17 mouse cellular contexts compared by ENCODE assay signal in the genomic region with DNA sequence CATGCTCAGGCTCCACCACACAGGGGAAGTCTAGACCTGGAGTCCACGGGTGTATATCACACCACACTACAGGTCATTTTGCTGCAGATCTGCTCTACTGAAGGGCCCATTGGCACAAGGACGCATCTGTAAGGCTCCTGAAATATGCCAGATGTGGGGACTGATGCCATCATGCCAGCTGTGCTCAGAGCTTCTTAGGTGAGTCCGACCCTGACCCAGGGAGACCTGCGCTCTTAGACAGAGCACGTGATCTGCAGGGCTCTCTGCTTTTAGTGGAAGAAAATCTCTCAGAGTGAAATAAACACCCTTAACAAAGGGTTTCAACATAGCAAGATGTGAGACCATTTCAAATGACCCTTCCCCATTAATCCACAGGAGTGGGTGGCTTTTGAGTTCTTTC.
DNase-seq lines count a peak whose midpoint lies in the region; ATAC-seq and TF ChIP-seq lines count a peak whose summit lies in the region.
"Had no signal": no experiment of that assay in that cellular context is flagged by ENCODE, and none has a peak within 500 bp of the region (broad histone marks: within the 10 kb centered on the region; RNA-seq: fewer than 3 reads in every experiment).

No protein-coding gene starts in this region.

- no peaks in the 10 kb centered on the region for H3K4me1 ChIP-seq in midbrain, embryonic 11.5 days (ENCODE audit: control insufficient read depth, insufficient read depth, low read length)
- H3K4me1 ChIP-seq in midbrain, postnatal 0 days (ENCODE audit: insufficient read depth, low read length): no peaks in the 10 kb centered on the region
- H3K4me1 ChIP-seq in forebrain, embryonic 13.5 days: no peaks in the 10 kb centered on the region
- no peaks in the 10 kb centered on the region for H3K4me1 ChIP-seq in forebrain, embryonic 16.5 days (replicated peaks; ENCODE audit: control insufficient read depth, insufficient read depth, low read length)
- H3K4me1 ChIP-seq: limb, embryonic 12.5 days; lung, embryonic 15.5 days had no signal

- H3K36me3 ChIP-seq in midbrain, embryonic 11.5 days (ENCODE audit: control insufficient read depth, insufficient read depth, low read length): no peaks in the 10 kb centered on the region
- H3K36me3 ChIP-seq in midbrain, postnatal 0 days (ENCODE audit: insufficient read depth, low read length): no peaks in the 10 kb centered on the region
- H3K36me3 ChIP-seq in forebrain, embryonic 13.5 days (ENCODE audit: poor library complexity, severe bottlenecking): no peaks in the 10 kb centered on the region
- no peaks in the 10 kb centered on the region for H3K36me3 ChIP-seq in forebrain, embryonic 16.5 days (ENCODE audit: control insufficient read depth, insufficient read depth)
- H3K36me3 ChIP-seq: limb, embryonic 12.5 days; lung, embryonic 15.5 days had no signal

- H3K27ac ChIP-seq in midbrain, embryonic 11.5 days (ENCODE audit: low read depth, low read length): no peak overlapping the region
- H3K27ac ChIP-seq in midbrain, postnatal 0 days (ENCODE audit: low read depth, low read length): no peak overlapping the region
- no peak overlapping the region for H3K27ac ChIP-seq in forebrain, embryonic 13.5 days
- no peak overlapping the region for H3K27ac ChIP-seq in forebrain, embryonic 16.5 days (ENCODE audit: low read length)
- H3K27ac ChIP-seq: gastrocnemius, adult 2 months; heart, adult 2 months; hindbrain, embryonic 14.5 days; limb, embryonic 12.5 days; lung, embryonic 15.5 days had no signal

- DNase-seq in heart, adult 11 months: peak; percentile 86
- DNase-seq in heart, postnatal 36 days: no peak
- no peak for DNase-seq in midbrain, embryonic 11.5 days (ENCODE audit: low spot score, missing footprints)
- no peak for DNase-seq in midbrain, postnatal 0 days (ENCODE audit: low spot score)
- no peak for DNase-seq in left cerebral cortex, postnatal 14 days (ENCODE audit: low spot score in 2 of 2)
- DNase-seq in cerebellum, adult 9-10 months: no peak
- DNase-seq: gastrocnemius, postnatal 36 days; heart, adult 2 months; thymus, adult 2 months had no signal

- peak; percentile 39; the same call in 1 of the 2 replicates for ATAC-seq in midbrain, embryonic 11.5 days (ENCODE audit: low FRiP score)
- ATAC-seq in midbrain, postnatal 0 days (ENCODE audit: low FRiP score): no peak
- ATAC-seq in forebrain, embryonic 13.5 days: peak; percentile 40
- ATAC-seq in forebrain, embryonic 16.5 days: 0 out of 2 replicates have a peak, but pooled peaks have one; percentile 33
- ATAC-seq: intestine, embryonic 16.5 days had no signal

- H3K4me3 ChIP-seq in midbrain, embryonic 11.5 days (ENCODE audit: low read depth, low read length): no peak overlapping the region
- H3K4me3 ChIP-seq in midbrain, postnatal 0 days (ENCODE audit: low read depth, low read length): no peak overlapping the region
- H3K4me3 ChIP-seq in forebrain, embryonic 13.5 days: no peak overlapping the region
- H3K4me3 ChIP-seq in forebrain, embryonic 16.5 days (replicated peaks; ENCODE audit: low read length): no peak overlapping the region
- H3K4me3 ChIP-seq: gastrocnemius, adult 2 months; heart, adult 2 months; limb, embryonic 12.5 days; lung, embryonic 15.5 days had no signal

- H3K9ac ChIP-seq in midbrain, embryonic 11.5 days (ENCODE audit: low read length): no peak overlapping the region
- H3K9ac ChIP-seq in midbrain, postnatal 0 days (replicated peaks; ENCODE audit: low read length, poor library complexity, severe bottlenecking): no peak overlapping the region
- no peak overlapping the region for H3K9ac ChIP-seq in forebrain, embryonic 13.5 days
- no peak overlapping the region for H3K9ac ChIP-seq in forebrain, embryonic 16.5 days (replicated peaks; ENCODE audit: low read depth, low read length)
- H3K9ac ChIP-seq: hindbrain, embryonic 14.5 days; limb, embryonic 12.5 days; lung, embryonic 15.5 days had no signal

- TF ChIP-seq CTCF in midbrain, postnatal 0 days (IDR thresholded peaks at IDR 0.05): no peak

- no peaks in the 10 kb centered on the region for H3K9me3 ChIP-seq in midbrain, embryonic 11.5 days (ENCODE audit: control insufficient read depth, low read length)
- no peaks in the 10 kb centered on the region for H3K9me3 ChIP-seq in midbrain, postnatal 0 days (ENCODE audit: low read length)
- H3K9me3 ChIP-seq in forebrain, embryonic 13.5 days (replicated peaks): no peaks in the 10 kb centered on the region
- no peaks in the 10 kb centered on the region for H3K9me3 ChIP-seq in forebrain, embryonic 16.5 days (ENCODE audit: control insufficient read depth, low read length)
- H3K9me3 ChIP-seq: limb, embryonic 12.5 days; lung, embryonic 15.5 days had no signal

- intact Hi-C loops in heart, postnatal 36 days (cut with DNase I): loop anchor here (5.0 kb wide), 1 partner anchor 288 kb away; no protein-coding TSS in a partner anchor
- intact Hi-C loops in left cerebral cortex, postnatal 14 days (cut with DNase I): loop anchor here (5.0 kb wide), 1 partner anchor 773 kb away; no protein-coding TSS in a partner anchor

- WGBS in midbrain, embryonic 11.5 days: 87% methylated on average over 5 of the region's 5 CpGs
- 78% methylated on average over 5 of the region's 5 CpGs for WGBS in midbrain, postnatal 0 days
- 83% methylated on average over 5 of the region's 5 CpGs for WGBS in forebrain, embryonic 13.5 days
- 75% methylated on average over 5 of the region's 5 CpGs for WGBS in forebrain, embryonic 16.5 days

- H3K27me3 ChIP-seq in midbrain, embryonic 11.5 days (ENCODE audit: control insufficient read depth, insufficient read depth, low read length): no peaks in the 10 kb centered on the region
- no peaks in the 10 kb centered on the region for H3K27me3 ChIP-seq in midbrain, postnatal 0 days (ENCODE audit: insufficient read depth, low read length)
- H3K27me3 ChIP-seq in forebrain, embryonic 13.5 days: no peaks in the 10 kb centered on the region
- H3K27me3 ChIP-seq in forebrain, embryonic 16.5 days (replicated peaks; ENCODE audit: control insufficient read depth, insufficient read depth, low read length): no peaks in the 10 kb centered on the region
- H3K27me3 ChIP-seq: limb, embryonic 12.5 days; lung, embryonic 15.5 days; Patski had no signal

- no peak overlapping the region for H3K4me2 ChIP-seq in midbrain, embryonic 11.5 days
- H3K4me2 ChIP-seq in midbrain, postnatal 0 days (ENCODE audit: low read depth, low read length, poor library complexity, severe bottlenecking): no peak overlapping the region
- H3K4me2 ChIP-seq in forebrain, embryonic 13.5 days: no peak overlapping the region
- no peak overlapping the region for H3K4me2 ChIP-seq in forebrain, embryonic 16.5 days (ENCODE audit: low read length)
- H3K4me2 ChIP-seq: hindbrain, embryonic 14.5 days; limb, embryonic 12.5 days; lung, embryonic 15.5 days had no signal
